Mouse (Mus musculus): ENCODE results near the gene Ginm1.

DNA sequence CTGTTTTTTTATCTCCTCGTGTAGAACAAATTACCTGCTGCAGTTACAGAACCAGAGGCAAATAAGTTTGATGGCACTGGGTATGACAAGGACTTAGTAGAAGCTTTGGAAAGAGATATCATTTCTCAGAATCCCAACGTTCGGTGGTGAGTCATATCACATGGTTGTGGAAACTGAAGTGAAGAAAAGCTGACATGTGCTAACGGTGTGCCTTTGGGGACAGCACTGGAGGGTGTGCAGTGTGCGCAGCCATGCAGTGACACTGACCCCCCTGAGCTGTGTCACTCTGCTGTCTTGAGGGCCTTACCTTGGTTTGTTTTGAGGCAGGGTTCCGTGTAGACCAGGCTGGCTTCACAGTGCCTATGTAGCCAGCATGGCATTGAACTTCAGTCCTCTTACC is 43.9 kb downstream of the Ginm1 start:
- TF ChIP-seq CTCF (IDR thresholded peaks at IDR 0.05; ENCODE audit: control insufficient read depth, insufficient read depth, insufficient read length) (no peak), MYOG (IDR thresholded peaks at IDR 0.05; ENCODE audit: control insufficient read depth, extremely low read depth, insufficient read length) (no peak), USF1 (IDR thresholded peaks at IDR 0.05; ENCODE audit: low read depth) (no peak), MYOD1 (IDR thresholded peaks at IDR 0.05; ENCODE audit: control insufficient read depth, insufficient read length, low read depth) (no peak)

All from C2C12 (cell line).